Mouse (Mus musculus): ENCODE measurements around the gene Pif1.

GRCm38 (mm10) chr9:65545635-65546412 lies 41.1 kb upstream of the Pif1 start:
- TF ChIP-seq CTCF (conservative IDR thresholded peaks at IDR 0.05 in 1 of 2, IDR thresholded peaks at IDR 0.05 in 1 of 2; ENCODE audit: low read depth in 2 of 2, low read length in 2 of 2) = no peak
- TF ChIP-seq USF2 (conservative IDR thresholded peaks at IDR 0.05; ENCODE audit: low read depth, low read length) = no peak
- no peak for TF ChIP-seq JUN (IDR thresholded peaks at IDR 0.05; ENCODE audit: insufficient read depth, low read depth, low read length)
